Mouse (Mus musculus): ENCODE results near the gene Rhox4a. TPM values are rescaled to one million over a fixed set of nuclear protein-coding genes. Genes with fewer than 3 reads are reported as not detected.

Rhox4a gene
- polyA plus RNA-seq (2014; fragmentation: Illumina TruSeq; extraction: RNeasy Lipid Tissue Mini Kit (QIAGEN cat#74804); ENCODE audit: low read depth, low replicate concordance), result not detected

GRCm38 (mm10) chrX:37265038-37265437, at the start of gene Rhox4a:
TSS of gene Rhox4a (plus strand) at chrX:37265338.

GRCm38 (mm10) chrX:37222158-37222557, 43.0 kb upstream of the Rhox4a start, which contains the start of gene Rhox1:
TSS of gene Rhox1 (minus strand) at chrX:37222258.

GRCm38 (mm10) chrX:37244676-37245075, 20.5 kb upstream of the Rhox4a start, which contains the start of gene Rhox2a:
TSS of gene Rhox2a (plus strand) at chrX:37244976.

GRCm38 (mm10) chrX:37249619-37250018, 15.5 kb upstream of the Rhox4a start, which contains the start of gene Rhox3a:
TSS of gene Rhox3a (plus strand) at chrX:37249919.

Other genes starting within 250 kb of the Rhox4a start
- gene Sowahd, start 216.5 kb upstream of the Rhox4a start, polyA plus RNA-seq (2014; fragmentation: Illumina TruSeq; extraction: RNeasy Lipid Tissue Mini Kit (QIAGEN cat#74804); ENCODE audit: low read depth, low replicate concordance), result not detected
- 763 TPM for gene Rpl39, start 179.9 kb upstream of the Rhox4a start, polyA plus RNA-seq (2014; fragmentation: Illumina TruSeq; extraction: RNeasy Lipid Tissue Mini Kit (QIAGEN cat#74804); ENCODE audit: low read depth, low replicate concordance)
- gene Upf3b, start 155.0 kb upstream of the Rhox4a start, polyA plus RNA-seq (2014; fragmentation: Illumina TruSeq; extraction: RNeasy Lipid Tissue Mini Kit (QIAGEN cat#74804); ENCODE audit: low read depth, low replicate concordance), result 76.1 TPM
- gene Nkap, start 138.5 kb upstream of the Rhox4a start, polyA plus RNA-seq (2014; fragmentation: Illumina TruSeq; extraction: RNeasy Lipid Tissue Mini Kit (QIAGEN cat#74804); ENCODE audit: low read depth, low replicate concordance), result 115 TPM
- gene Akap14, start 96.5 kb upstream of the Rhox4a start, polyA plus RNA-seq (2014; fragmentation: Illumina TruSeq; extraction: RNeasy Lipid Tissue Mini Kit (QIAGEN cat#74804); ENCODE audit: low read depth, low replicate concordance), result not detected
- gene Ndufa1, start 74.2 kb upstream of the Rhox4a start, polyA plus RNA-seq (2014; fragmentation: Illumina TruSeq; extraction: RNeasy Lipid Tissue Mini Kit (QIAGEN cat#74804); ENCODE audit: low read depth, low replicate concordance), result 249 TPM
- gene Rnf113a1, start 74.1 kb upstream of the Rhox4a start, polyA plus RNA-seq (2014; fragmentation: Illumina TruSeq; extraction: RNeasy Lipid Tissue Mini Kit (QIAGEN cat#74804); ENCODE audit: low read depth, low replicate concordance), result 0.52 TPM
- gene Gm9, start 54.3 kb upstream of the Rhox4a start, polyA plus RNA-seq (2014; fragmentation: Illumina TruSeq; extraction: RNeasy Lipid Tissue Mini Kit (QIAGEN cat#74804); ENCODE audit: low read depth, low replicate concordance), result not detected
- not detected for gene Rhox1, start 43.1 kb upstream of the Rhox4a start, polyA plus RNA-seq (2014; fragmentation: Illumina TruSeq; extraction: RNeasy Lipid Tissue Mini Kit (QIAGEN cat#74804); ENCODE audit: low read depth, low replicate concordance)
- gene Rhox2a, start 20.4 kb upstream of the Rhox4a start, polyA plus RNA-seq (2014; fragmentation: Illumina TruSeq; extraction: RNeasy Lipid Tissue Mini Kit (QIAGEN cat#74804); ENCODE audit: low read depth, low replicate concordance), result not detected
- not detected for gene Rhox3a, start 15.4 kb upstream of the Rhox4a start, polyA plus RNA-seq (2014; fragmentation: Illumina TruSeq; extraction: RNeasy Lipid Tissue Mini Kit (QIAGEN cat#74804); ENCODE audit: low read depth, low replicate concordance)
- gene Rhox3a2, start 114.7 kb downstream of the Rhox4a start, polyA plus RNA-seq (2014; fragmentation: Illumina TruSeq; extraction: RNeasy Lipid Tissue Mini Kit (QIAGEN cat#74804); ENCODE audit: low read depth, low replicate concordance), result not detected
- gene Rhox4a2, start 125.5 kb downstream of the Rhox4a start, polyA plus RNA-seq (2014; fragmentation: Illumina TruSeq; extraction: RNeasy Lipid Tissue Mini Kit (QIAGEN cat#74804); ENCODE audit: low read depth, low replicate concordance), result not detected
- not detected for gene Rhox2b, start 146.7 kb downstream of the Rhox4a start, polyA plus RNA-seq (2014; fragmentation: Illumina TruSeq; extraction: RNeasy Lipid Tissue Mini Kit (QIAGEN cat#74804); ENCODE audit: low read depth, low replicate concordance)
- not detected for gene Rhox4b, start 167.2 kb downstream of the Rhox4a start, polyA plus RNA-seq (2014; fragmentation: Illumina TruSeq; extraction: RNeasy Lipid Tissue Mini Kit (QIAGEN cat#74804); ENCODE audit: low read depth, low replicate concordance)
- gene Rhox2c, start 188.3 kb downstream of the Rhox4a start, polyA plus RNA-seq (2014; fragmentation: Illumina TruSeq; extraction: RNeasy Lipid Tissue Mini Kit (QIAGEN cat#74804); ENCODE audit: low read depth, low replicate concordance), result not detected
- gene Rhox3c, start 193.2 kb downstream of the Rhox4a start, polyA plus RNA-seq (2014; fragmentation: Illumina TruSeq; extraction: RNeasy Lipid Tissue Mini Kit (QIAGEN cat#74804); ENCODE audit: low read depth, low replicate concordance), result not detected
- not detected for gene Rhox4c, start 215.0 kb downstream of the Rhox4a start, polyA plus RNA-seq (2014; fragmentation: Illumina TruSeq; extraction: RNeasy Lipid Tissue Mini Kit (QIAGEN cat#74804); ENCODE audit: low read depth, low replicate concordance)
- not detected for gene Rhox2d, start 228.1 kb downstream of the Rhox4a start, polyA plus RNA-seq (2014; fragmentation: Illumina TruSeq; extraction: RNeasy Lipid Tissue Mini Kit (QIAGEN cat#74804); ENCODE audit: low read depth, low replicate concordance)
- gene Rhox4d, start 249.0 kb downstream of the Rhox4a start, polyA plus RNA-seq (2014; fragmentation: Illumina TruSeq; extraction: RNeasy Lipid Tissue Mini Kit (QIAGEN cat#74804); ENCODE audit: low read depth, low replicate concordance), result not detected

Data from adrenal gland, adult 10 weeks (tissue).